Mouse (Mus musculus) hematopoietic stem cell, adult 5-6 weeks (primary cell): ENCODE measurements around the gene Celf3. TPM values are rescaled to one million over a fixed set of nuclear protein-coding genes. Genes with fewer than 3 reads are reported as not detected.

Experiments
- total RNA-seq: library from RNA; stranded (forward); fragments of 172-1452, 232-1000 nt; gene quantifications from 2 replicates; pipeline ENCODE4 v1.2.3, GENCODE M21; 2017

Gene Celf3
- total RNA-seq, 1 experiment from 2014 or later = not detected

Other genes with a start within 250 kb of the Celf3 start
- not detected in 2 replicates for gene Gm4778, start 214.3 kb upstream of the Celf3 start, total RNA-seq
- 2.9 and 3.9 TPM in 2 replicates for gene Them4, start 168.2 kb upstream of the Celf3 start, total RNA-seq
- not detected in 2 replicates for gene Them5, start 136.2 kb upstream of the Celf3 start, total RNA-seq
- not detected in 2 replicates for gene C2cd4d, start 115.9 kb upstream of the Celf3 start, total RNA-seq
- 0.35 and 2.1 TPM in 2 replicates for gene Rorc, start 105.5 kb upstream of the Celf3 start, total RNA-seq
- not detected in 2 replicates for gene Lingo4, start 79.8 kb upstream of the Celf3 start, total RNA-seq
- 7.8 and 9.5 TPM in 2 replicates for gene Tdrkh, start 65.0 kb upstream of the Celf3 start, total RNA-seq
- 64.1 and 67.4 TPM in 2 replicates for gene Mrpl9, start 35.0 kb upstream of the Celf3 start, total RNA-seq
- 0.25 TPM in 1 of 2 replicates, not detected in the other for gene Oaz3, start 34.4 kb upstream of the Celf3 start, total RNA-seq
- not detected in 2 replicates for gene Riiad1, start 2.0 kb downstream of the Celf3 start, total RNA-seq
- 28.5 TPM in 2 replicates for gene Snx27, start 104.4 kb downstream of the Celf3 start, total RNA-seq
- not detected in 2 replicates for gene Gm10972, start 164.8 kb downstream of the Celf3 start, total RNA-seq
- 4.6 and 17.6 TPM in 2 replicates for gene Tuft1, start 180.6 kb downstream of the Celf3 start, total RNA-seq
- 0.19 TPM in 1 of 2 replicates, not detected in the other for gene Selenbp2, start 215.3 kb downstream of the Celf3 start, total RNA-seq